Mouse (Mus musculus): ENCODE results near the gene Cldn13. TPM values are rescaled to one million over a fixed set of nuclear protein-coding genes. Genes with fewer than 3 reads are reported as not detected.
"Not testable (repeated sequence)": the region's sequence is repeated elsewhere in the genome, so short reads cannot be mapped to it uniquely, and the experiment has no call there.

Gene Cldn13
- not detected for total RNA-seq (2022)

- no peak for DNase-seq
Observed at GRCm38 (mm10) chr5:134915311-134915710, at the start of gene Cldn13. Gene Cldn13, minus strand, starts transcription at chr5:134915526.

DNA sequence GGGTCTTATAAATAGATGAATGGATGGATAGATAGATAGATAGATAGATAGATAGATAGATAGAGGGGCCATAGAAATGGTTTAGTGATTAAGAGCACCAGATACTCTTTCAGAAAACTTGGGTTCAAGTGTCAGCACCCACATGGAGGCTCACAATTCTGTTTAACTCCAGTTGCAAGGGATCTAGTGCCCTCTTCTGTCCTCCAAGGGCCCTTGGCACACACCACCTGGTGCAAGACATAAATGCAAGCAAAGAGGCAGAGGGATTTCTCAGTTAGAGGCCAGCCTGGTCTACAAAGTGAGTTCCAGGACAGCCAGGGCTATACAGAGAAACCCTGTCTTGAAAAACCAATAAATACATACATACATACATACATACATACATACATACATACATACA, 49.3 kb upstream of the Cldn13 start:
- not testable (repeated sequence) for DNase-seq

GRCm38 (mm10) chr5:134963546-134963945, 48.2 kb upstream of the Cldn13 start:
- DNase-seq: no peak

DNA sequence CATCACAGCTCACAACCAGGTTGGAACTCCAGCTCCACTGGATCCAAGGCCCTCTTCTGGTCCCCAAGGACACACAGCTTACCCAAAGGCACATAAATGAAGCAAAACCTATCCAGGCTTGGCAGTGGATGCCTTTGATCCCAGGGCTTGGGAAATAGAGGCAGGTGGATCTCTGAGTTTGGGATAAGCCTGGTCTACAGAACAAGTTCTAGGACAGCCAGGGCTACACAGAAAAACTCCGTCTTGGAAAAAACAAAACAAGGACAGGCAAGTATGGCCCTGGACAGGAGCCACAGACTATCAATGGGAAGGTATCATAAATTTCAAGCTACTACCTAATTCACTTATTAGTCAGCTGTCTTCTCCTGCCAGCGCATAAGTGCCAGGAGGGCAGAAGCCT, 46.2 kb upstream of the Cldn13 start:
- no peak for DNase-seq

DNA sequence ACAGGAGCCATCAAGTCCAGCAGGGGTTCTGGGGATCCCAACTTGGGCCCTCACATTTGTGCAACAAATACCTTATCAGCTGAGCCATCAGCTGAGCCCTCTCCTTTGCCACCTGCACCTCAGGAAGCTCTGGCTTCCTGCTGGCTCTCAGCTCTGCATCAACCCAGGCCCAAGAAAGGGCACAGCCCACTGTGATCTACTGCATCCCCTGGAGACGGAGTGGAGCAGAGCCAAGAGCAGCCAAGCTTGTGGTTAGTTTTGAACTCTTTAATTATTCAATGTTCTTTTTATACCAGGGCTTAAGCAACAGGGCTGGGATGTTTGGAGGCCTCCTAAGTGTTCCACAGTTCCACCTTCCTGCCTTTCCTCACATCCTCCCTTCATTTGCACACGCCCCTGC, 45.1 kb upstream of the Cldn13 start:
- DNase-seq: no peak

GRCm38 (mm10) chr5:134959114-134959513, 43.8 kb upstream of the Cldn13 start:
- peak; percentile 87 for DNase-seq

DNA sequence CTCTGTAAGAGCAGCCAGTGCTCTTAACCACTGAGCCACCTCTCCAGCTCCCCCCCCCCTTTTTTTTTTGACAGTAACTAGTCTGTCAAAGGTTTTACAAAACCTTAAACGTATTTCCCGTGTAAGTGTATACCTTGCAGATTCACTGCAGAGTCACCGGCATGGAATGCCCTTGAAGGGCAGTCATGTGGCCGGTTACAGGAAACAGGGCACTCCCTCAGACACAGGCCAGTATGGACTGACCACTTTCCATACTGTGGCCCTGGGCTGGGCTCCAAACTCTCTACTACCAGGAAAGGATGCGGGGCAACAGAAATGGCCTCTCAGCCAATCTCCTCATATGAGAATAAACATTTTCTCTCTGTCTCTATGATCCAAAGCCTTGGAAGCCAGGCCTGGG, 40.2 kb upstream of the Cldn13 start:
- DNase-seq: no peak

- DNase-seq: no peak
Observed at GRCm38 (mm10) chr5:134951053-134951884, 35.9 kb upstream of the Cldn13 start.

DNA sequence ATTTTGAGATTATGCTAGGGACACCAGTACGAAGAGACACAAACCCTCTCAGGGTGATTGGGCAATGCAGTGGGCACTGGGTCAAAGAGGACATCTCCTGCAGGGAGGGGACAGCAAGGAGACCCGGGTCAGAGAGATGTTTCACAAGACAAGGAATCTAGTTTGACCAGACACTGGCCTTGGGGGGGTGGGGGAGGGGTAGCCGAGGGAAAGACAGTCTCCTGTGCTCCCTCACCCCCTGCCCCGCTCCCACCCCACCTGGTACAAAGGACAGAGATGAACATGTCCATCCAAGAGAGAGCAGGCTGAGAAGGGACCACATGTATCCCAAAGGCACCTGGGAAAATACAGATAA, 32.7 kb upstream of the Cldn13 start:
- DNase-seq: no peak

GRCm38 (mm10) chr5:134947420-134948084, 32.2 kb upstream of the Cldn13 start:
- no peak for DNase-seq

GRCm38 (mm10) chr5:134946857-134947255, 31.5 kb upstream of the Cldn13 start, which contains the start of gene Cldn4:
Gene Cldn4, minus strand, starts transcription at chr5:134946934.
- DNase-seq: no peak

- DNase-seq: no peak
Observed at GRCm38 (mm10) chr5:134946063-134946856, 30.9 kb upstream of the Cldn13 start.

GRCm38 (mm10) chr5:134945266-134945959, 30.1 kb upstream of the Cldn13 start:
- DNase-seq: no peak

DNA sequence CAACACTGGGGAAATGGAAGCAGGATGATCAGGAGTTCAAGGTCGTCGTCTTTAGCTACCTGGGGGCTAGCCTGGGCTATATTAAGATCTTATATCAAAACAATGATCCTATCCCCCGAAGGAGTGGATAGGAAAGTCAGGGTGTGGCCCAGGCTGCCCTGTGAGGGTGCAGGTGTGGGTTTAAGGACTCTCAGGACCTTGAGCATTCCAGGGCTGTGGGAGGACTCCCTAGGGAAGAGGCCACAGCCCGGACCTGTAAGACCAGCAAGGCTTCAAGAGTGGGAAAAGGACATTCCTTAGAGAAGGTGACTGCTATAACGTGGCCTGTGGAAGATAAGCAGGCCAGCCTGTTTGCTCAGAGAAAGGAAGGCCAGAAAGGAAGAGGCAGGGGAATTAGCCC, 28.9 kb upstream of the Cldn13 start:
- DNase-seq: no peak

GRCm38 (mm10) chr5:134942740-134943139, 27.4 kb upstream of the Cldn13 start:
- peak; percentile 52 for DNase-seq

DNA sequence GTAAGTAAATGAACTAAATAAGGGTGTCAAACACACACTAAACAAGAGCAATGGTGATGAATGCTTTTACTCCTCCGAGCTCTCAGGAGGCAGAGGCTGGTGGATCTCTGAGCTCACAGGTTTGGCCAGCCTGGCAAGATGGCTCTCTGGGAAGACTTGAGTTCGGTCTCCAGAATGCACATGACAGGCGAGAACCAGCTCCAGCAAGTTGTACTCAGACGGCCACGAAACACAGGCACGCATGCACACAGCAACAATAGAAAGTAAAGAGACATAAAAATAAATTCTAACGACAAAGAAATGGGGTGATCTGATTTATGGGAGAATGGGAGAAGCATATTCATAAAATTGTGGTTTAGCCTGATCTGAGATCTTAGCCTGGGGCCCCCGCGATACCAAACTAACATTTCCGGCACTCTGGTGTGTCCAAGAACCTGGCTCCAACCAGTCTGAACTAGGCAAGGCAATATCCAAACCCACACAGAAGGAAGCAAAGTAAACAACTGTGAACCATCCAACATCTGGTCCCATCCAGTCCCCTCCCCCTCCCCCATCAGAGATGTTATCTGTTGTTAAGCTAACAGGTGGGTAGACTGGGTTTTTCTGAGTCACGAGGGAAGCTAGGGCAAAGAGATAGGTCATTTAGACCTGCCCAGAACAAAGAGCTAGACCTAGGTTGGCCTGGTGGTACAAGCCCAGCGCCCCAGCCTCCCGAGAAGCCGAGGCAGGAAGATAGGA, 26.3 kb upstream of the Cldn13 start:
- DNase-seq: no peak

DNA sequence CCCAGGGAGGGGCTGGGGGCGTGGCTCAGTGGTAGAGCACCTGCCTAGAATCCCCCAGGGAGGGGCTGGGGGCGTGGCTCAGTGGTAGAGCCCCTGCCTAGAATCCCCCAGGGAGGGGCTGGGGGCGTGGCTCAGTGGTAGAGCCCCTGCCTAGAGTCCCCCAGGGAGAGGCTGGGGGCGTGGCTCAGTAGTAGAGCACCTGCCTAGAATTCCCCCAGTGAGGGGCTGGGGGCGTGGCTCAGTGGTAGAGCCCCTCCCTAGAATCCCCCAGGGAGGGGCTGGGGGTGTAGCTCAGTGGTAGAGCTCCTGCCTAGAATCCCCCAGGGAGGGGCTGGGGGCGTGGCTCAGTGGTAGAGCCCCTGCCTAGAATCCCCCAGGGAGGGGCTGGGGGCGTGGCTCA, 24.2 kb upstream of the Cldn13 start:
- DNase-seq: not testable (repeated sequence)

DNA sequence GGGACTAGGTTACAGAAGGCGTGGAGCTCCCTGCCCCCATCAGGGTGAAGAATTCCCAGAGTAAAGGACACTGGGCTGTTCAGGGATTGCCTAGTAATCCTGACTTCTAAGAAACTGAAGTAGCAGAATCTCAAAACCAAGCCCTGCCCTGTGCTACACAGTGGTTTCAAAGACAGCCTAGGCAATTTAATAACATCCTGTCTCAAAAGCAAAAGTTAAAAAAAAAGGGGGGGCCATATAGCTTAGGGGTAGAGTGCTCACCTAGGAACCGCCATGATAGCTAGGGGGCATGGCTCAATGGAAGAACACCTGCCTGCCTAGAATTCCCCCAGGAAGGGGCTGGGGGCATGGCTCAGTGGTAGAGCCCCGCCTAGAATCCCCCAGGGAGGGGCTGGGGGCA, 23.7 kb upstream of the Cldn13 start:
- DNase-seq: no peak

DNA sequence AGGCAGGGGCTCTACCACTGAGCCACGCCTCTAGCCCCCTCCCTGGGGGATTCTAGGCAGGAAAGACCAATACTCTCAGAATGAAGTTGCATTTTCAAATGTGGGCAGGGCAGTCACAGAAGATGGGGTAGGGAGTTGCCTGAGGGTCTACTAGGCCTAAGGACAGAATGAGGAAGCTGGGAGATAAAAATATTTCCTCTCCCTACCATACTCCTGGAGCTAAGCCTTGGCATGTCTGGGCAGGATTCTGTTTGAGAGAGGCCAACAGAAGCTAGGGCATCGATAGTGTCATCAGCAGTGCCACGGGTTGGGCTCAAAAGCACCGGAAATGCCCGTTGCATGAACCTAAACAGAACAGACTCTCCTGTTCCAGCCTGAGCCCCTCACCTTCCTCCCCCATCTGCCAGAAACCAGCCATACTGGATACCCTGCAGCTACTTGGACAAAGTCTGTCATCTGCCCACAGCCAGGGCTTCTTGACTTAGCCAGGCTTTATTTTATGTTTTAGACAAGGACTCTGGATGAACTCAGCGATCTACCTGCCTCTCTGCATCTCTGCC, 21.4 kb upstream of the Cldn13 start:
- no peak for DNase-seq

DNA sequence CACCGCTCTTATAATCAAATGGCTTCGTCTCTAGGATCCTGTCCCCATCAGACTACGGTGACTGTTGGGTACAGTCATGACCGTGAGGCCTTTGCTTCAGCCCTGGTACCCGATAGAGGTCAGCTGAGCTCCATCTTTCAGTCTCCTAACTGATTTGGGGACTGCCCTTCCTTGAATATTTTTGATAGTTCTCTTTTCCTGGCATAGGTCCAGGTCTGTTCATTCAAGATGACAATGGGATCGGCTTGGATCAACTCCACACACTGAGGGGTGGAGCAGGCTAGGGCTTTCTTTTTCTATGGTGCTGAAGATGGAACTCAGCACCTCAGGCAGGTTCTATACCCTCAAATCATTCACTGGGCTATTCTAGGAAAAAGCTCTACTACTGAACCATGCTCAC, 20.7 kb upstream of the Cldn13 start:
- no peak for DNase-seq

- DNase-seq: no peak
Observed at GRCm38 (mm10) chr5:134934666-134935065, 19.3 kb upstream of the Cldn13 start.

DNA sequence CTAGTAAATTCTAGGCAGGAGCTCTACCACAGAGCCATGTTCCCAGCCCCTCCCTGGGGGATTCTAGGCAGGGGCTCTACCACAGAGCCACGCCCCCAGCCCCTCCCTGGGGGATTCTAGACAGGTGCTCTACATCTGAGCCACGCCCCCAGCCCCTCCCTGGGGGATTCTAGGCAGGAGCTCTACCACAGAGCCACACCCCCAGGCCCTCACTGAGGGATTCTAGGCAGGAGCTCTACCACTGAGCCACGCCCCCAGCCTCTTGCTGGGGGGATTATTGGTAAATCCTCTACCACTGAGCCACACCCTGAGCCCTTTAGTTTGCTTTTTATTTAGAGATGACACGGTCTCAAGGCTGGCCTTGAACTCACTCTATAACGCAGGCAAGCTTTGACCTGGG, 18.4 kb upstream of the Cldn13 start:
- not testable (repeated sequence) for DNase-seq
